Mouse (Mus musculus) hindbrain, postnatal 0 days (tissue): Measurements from ENCODE around the gene Fam222b. TPM values are rescaled to one million over a fixed set of nuclear protein-coding genes. Genes with fewer than 3 reads are reported as not detected.
A peak's percentile ranks its signal among the peaks of the same experiment; 100 is the strongest.

ENCODE experiments used
- ATAC-seq: fragments of 200-750 bp; cut with Nextera tagmentation; 2 replicates; pipeline ENCODE4 v1.8.0; 2017; ENCODE audit warnings: mild to moderate bottlenecking, moderate TSS enrichment, moderate library complexity
- DNase-seq: peaks from one replicate; pipeline ENCODE4 v3.0.0-alpha.2; 2015; ENCODE audit warnings: low spot score
- H3K27ac ChIP-seq: fragments of 300-500 bp; sonication (generic); 2 replicates; pipeline ENCODE4 v1.5.1; 2014; ENCODE audit warnings: mild to moderate bottlenecking
- H3K27me3 ChIP-seq: fragments of 300-500 bp; sonication (generic); 2 replicates; pipeline ENCODE4 v1.6.1; 2014; ENCODE audit warnings: low read length, mixed read lengths; ENCODE audit not compliant: insufficient read depth
- H3K36me3 ChIP-seq: fragments of 300-500 bp; sonication (generic); 2 replicates; pipeline ENCODE4 v1.6.1; 2014; ENCODE audit warnings: low read length, mixed read lengths; ENCODE audit not compliant: insufficient read depth
- H3K4me1 ChIP-seq: fragments of 300-500 bp; sonication (generic); 2 replicates; pipeline ENCODE4 v1.6.1; 2014; ENCODE audit warnings: antibody characterized with exemption, low read length, mixed read lengths; ENCODE audit not compliant: insufficient read depth
- H3K4me2 ChIP-seq: fragments of 300-500 bp; sonication (generic); 2 replicates; pipeline ENCODE4 v1.6.1; 2014; ENCODE audit warnings: low read depth, mild to moderate bottlenecking, low read length, moderate library complexity, mixed read lengths
- H3K4me3 ChIP-seq: fragments of 300-500 bp; sonication (generic); 2 replicates; pipeline ENCODE4 v1.5.1; 2014; ENCODE audit warnings: low read length
- H3K9ac ChIP-seq: fragments of 300-500 bp; sonication (generic); replicated peaks from 2 replicates; pipeline ENCODE4 v1.6.1; 2014; ENCODE audit warnings: mild to moderate bottlenecking, low read length, moderate library complexity, mixed read lengths
- H3K9me3 ChIP-seq: fragments of 300-500 bp; sonication (generic); 2 replicates; pipeline ENCODE4 v1.6.1; 2016; ENCODE audit warnings: low read length, mixed read lengths
- CTCF ChIP-seq: IDR thresholded peaks from 2 replicates; pipeline ENCODE4 v1.5.1; 2016; ENCODE audit warnings: antibody characterized with exemption, control low read depth, low read depth
- WGBS: fragments of 180-500 bp; shearing (Covaris S2); extraction: QIAGEN DNeasy Blood & Tissue Kit; methylation state at CpG from one replicate; pipeline ENCODE4 v1.1.7; 2014; 5-methylcytosine and 5-hydroxymethylcytosine counted together
- polyA plus RNA-seq: library from polyadenylated mRNA; unstranded; fragments of >200 nt; fragmentation: Nextera tagmentation; extraction: Ambion mirVana; gene quantifications from 2 replicates; pipeline ENCODE4 v1.2.1, GENCODE M21; 2015
- total RNA-seq: library from RNA; depleted of rRNA; stranded (reverse); fragments of >200 nt; gene quantifications from 2 replicates; pipeline ENCODE4 v1.2.3, GENCODE M21; 2014

Fam222b gene
- total and polyA plus RNA-seq, 2 experiments from 2014 or later, result 22.9 to 32.6 TPM

DNA sequence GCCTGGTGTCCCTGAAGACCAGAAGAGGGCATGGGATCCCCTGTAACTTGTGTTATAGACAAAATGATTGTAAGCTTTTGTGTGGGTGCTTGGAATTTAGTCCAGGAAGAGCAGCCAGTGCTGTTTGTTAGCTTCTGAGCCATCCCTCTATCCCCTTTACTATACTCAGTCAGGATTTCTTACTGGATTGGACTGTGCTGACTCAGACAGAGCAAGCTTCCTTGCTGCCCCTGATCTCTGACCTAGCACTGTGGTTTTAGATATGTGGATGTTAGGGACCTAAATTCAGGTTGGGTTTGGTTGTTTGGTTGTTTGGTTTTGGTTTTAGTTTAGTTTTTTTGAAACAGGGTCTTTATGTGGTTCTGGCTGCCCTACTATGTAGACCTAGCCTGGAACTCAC, 24.0 kb downstream of the Fam222b start:
- no peak for TF ChIP-seq CTCF
- H3K27ac ChIP-seq, result no peak overlapping the region
- no peaks in the 10 kb centered on the region for H3K27me3 ChIP-seq
- H3K4me1 ChIP-seq, result peaks cover 11% of the 10 kb centered on the region
- H3K9me3 ChIP-seq, result no peaks in the 10 kb centered on the region
- H3K36me3 ChIP-seq, result no peaks in the 10 kb centered on the region
- ATAC-seq, result no peak
- no peak overlapping the region for H3K4me3 ChIP-seq
- DNase-seq, result no peak
- H3K9ac ChIP-seq, result no peak overlapping the region
- no peak overlapping the region for H3K4me2 ChIP-seq

DNA sequence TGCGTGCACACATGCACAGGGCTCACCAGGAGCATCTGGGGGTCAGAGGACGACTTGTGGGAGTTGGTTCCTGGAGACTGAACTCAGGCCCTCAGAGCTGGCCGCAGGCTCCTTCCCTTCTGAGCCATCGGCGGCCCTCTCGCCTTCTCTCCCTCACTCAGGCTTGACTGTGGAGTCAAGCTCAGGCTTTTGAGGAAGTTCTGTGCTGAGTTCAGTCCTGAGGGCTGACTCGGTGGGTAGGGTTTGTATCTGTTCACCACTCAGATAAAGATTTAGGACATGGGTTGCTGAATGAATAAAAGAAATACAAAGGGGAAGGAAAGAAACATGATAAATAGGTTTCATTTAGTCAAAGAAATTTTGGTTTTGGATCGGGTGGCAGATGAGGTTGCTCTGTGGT, 25.4 kb downstream of the Fam222b start:
- H3K27ac ChIP-seq, result no peak overlapping the region
- TF ChIP-seq CTCF, result no peak
- WGBS, result 84% methylated on average over 8 of the region's 8 CpGs

DNA sequence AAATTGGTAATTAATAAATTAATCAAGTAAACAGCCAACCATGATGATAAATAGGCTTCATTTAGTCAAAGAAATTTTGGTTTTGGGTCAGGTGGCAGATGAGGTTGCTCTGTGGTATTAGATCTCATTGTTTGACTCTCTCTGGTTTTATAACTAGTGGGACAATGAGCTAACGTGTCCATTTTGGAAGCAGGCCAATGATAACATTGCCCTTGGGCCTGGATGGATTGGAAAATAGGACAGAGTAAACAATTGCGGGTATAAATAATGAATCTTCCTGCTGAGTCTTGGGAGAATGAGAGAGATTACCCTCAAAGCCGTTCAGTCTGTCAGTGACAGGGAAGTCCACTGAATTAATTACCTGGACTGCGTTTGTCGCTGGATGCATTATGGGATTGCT, 26.7 kb downstream of the Fam222b start:
- Histone ChIP-seq H3K27ac (no peak overlapping the region), H3K4me1 (peaks cover 6% of the 10 kb centered on the region; the same call in 1 of the 2 replicates), H3K9me3 (no peaks in the 10 kb centered on the region), H3K4me3 (no peak overlapping the region), H3K36me3 (no peaks in the 10 kb centered on the region), H3K27me3 (no peaks in the 10 kb centered on the region), H3K9ac (no peak overlapping the region), H3K4me2 (no peak overlapping the region)
- DNase-seq (peak; percentile 34), ATAC-seq (no peak)
- no peak for TF ChIP-seq CTCF
- 31% methylated on average over 5 of the region's 5 CpGs for WGBS

More for the DNA sequence above, 25.4 kb downstream of the Fam222b start:
- Histone ChIP-seq H3K4me2 (no peak overlapping the region), H3K9ac (no peak overlapping the region), H3K4me3 (no peak overlapping the region), H3K36me3 (no peaks in the 10 kb centered on the region), H3K27me3 (no peaks in the 10 kb centered on the region), H3K9me3 (no peaks in the 10 kb centered on the region), H3K4me1 (peaks cover 6% of the 10 kb centered on the region)
- DNase-seq (no peak), ATAC-seq (no peak)

DNA sequence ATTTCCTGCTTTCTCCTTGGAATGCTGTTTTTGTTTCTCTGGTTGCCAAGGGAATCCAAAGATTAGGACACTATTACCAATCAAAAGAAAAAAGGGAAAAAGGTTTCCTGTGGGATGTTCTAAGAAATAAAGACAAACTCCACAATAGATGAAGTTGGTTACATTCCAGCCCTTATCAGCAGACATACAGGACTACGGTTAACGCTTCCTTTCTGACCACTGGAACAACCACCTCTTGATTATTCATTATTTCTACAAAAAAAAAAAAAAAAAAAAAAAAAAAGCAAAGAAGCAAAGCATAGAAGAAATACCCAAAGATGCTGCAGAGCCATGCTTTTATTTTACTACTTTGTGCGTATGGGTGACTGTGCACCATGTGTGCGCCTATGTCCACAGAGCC, 28.4 kb downstream of the Fam222b start:
- no peaks in the 10 kb centered on the region for H3K9me3 ChIP-seq
- no peak overlapping the region for H3K4me3 ChIP-seq
- no peak for TF ChIP-seq CTCF
- H3K4me2 ChIP-seq, result no peak overlapping the region
- WGBS, result 80% methylated on average over 4 of the region's 4 CpGs
- H3K27me3 ChIP-seq, result no peaks in the 10 kb centered on the region
- no peak overlapping the region for H3K27ac ChIP-seq
- DNase-seq (no peak), ATAC-seq (no peak)
- H3K4me1 ChIP-seq, result no peaks in the 10 kb centered on the region
- H3K36me3 ChIP-seq, result no peaks in the 10 kb centered on the region
- no peak overlapping the region for H3K9ac ChIP-seq

DNA sequence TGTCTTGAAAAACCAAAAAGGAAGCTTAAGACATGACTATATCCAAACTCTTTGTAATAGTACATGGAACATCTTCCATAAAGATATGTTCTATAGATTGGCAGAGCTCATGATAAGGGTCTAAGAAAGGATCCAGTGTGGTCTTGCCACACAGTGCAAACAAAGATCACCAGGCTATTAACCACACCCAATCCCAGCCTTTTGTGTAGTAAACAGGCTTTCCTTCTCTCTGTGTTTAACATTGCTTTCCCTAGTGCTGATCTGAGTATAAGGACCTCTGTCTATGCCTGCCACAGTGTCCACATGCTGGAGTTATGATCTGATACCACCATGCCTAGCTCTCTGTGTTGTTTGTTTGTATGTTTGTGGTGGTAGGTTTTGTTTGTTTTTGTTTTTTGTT, 29.3 kb downstream of the Fam222b start:
- no peak for ATAC-seq
- TF ChIP-seq CTCF, result no peak
- Histone ChIP-seq H3K27me3 (no peaks in the 10 kb centered on the region), H3K36me3 (no peaks in the 10 kb centered on the region), H3K4me2 (no peak overlapping the region), H3K4me1 (no peaks in the 10 kb centered on the region), H3K27ac (no peak overlapping the region), H3K4me3 (no peak overlapping the region), H3K9me3 (no peaks in the 10 kb centered on the region), H3K9ac (no peak overlapping the region)
- no peak for DNase-seq

DNA sequence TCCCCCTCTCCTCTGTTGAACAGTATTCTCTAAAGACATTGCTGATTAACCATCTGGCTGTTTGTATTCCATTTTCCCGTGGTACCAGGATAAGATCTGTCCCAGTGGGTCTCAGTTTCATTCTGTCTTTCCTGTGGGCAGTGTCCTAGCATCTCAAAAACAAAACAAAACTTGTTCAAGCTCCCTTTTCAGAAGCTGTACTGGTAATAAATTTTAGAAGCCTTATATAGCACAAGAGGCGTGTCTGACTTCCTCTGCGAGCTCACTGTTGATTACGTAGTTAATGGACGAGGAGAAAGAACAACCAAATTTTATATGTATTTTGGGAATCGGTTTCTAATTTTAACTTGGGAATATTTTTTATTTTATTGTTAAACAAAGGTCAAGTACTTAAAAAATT, 31.2 kb downstream of the Fam222b start:
- Histone ChIP-seq H3K36me3 (no peaks in the 10 kb centered on the region), H3K4me1 (no peaks in the 10 kb centered on the region), H3K4me2 (no peak overlapping the region), H3K9me3 (no peaks in the 10 kb centered on the region), H3K27me3 (no peaks in the 10 kb centered on the region), H3K4me3 (no peak overlapping the region), H3K9ac (no peak overlapping the region), H3K27ac (no peak overlapping the region)
- DNase-seq (no peak), ATAC-seq (no peak)
- whole genome bisulfite sequencing, result 67% methylated on average over 6 of the region's 6 CpGs
- TF ChIP-seq CTCF, result no peak

DNA sequence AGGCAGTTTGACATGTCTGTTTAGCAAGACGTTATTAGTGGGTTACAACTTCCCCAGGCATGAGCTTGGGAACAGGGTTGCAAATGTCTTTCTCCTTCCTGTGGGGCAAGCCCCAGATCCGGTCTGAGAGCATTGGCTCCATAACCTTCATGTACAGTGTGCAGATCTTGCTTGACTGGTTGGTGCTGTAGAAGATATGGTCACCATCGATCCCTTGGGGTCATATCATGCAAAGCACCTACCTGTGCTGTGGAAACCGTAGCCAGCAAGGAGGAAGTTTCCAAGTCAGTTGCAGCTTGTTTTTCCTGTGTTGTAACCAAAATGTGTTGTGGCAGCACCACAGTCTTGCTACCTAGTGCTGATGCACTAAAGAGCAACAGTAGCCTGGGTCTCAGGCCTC, 32.3 kb downstream of the Fam222b start:
- H3K36me3 ChIP-seq, result no peaks in the 10 kb centered on the region
- no peaks in the 10 kb centered on the region for H3K27me3 ChIP-seq
- no peaks in the 10 kb centered on the region for H3K4me1 ChIP-seq
- WGBS, result 94% methylated on average over 4 of the region's 4 CpGs
- no peak for DNase-seq
- ATAC-seq, result no peak
- no peak overlapping the region for H3K27ac ChIP-seq
- no peaks in the 10 kb centered on the region for H3K9me3 ChIP-seq
- H3K4me2 ChIP-seq, result no peak overlapping the region
- no peak overlapping the region for H3K4me3 ChIP-seq
- H3K9ac ChIP-seq, result no peak overlapping the region
- TF ChIP-seq CTCF, result no peak
